Mouse (Mus musculus): ENCODE measurements around the gene Folr2.

GRCm38 (mm10) chr7:101871296-101871695, 14.3 kb upstream of the Folr2 start:
- TF ChIP-seq CTCF (IDR thresholded peaks at IDR 0.05; ENCODE audit: borderline replicate concordance, insufficient read depth, low read depth, low read length) (no peak), POLR2A (IDR thresholded peaks at IDR 0.05; ENCODE audit: borderline replicate concordance, insufficient read depth, low read length) (no peak)

Measured in cerebellum, adult 2 months (tissue).